Mouse (Mus musculus) gastrocnemius, postnatal 25 days (tissue): ENCODE measurements around the gene Zfp668. TPM values are rescaled to one million over a fixed set of nuclear protein-coding genes. Genes with fewer than 3 reads are reported as not detected.
A peak's percentile ranks its signal among the peaks of the same experiment; 100 is the strongest.
"Not testable (repeated sequence)": the region's sequence is repeated elsewhere in the genome, so short reads cannot be mapped to it uniquely, and the experiment has no call there.

Experiments
- DNase-seq: peaks from one replicate; pipeline ENCODE4 v3.0.0; 2022
- total RNA-seq, 2 experiments: library from RNA; stranded (reverse); gene quantifications; 1 replicate in 1 of 2; 2 replicates in 1 of 2; pipeline ENCODE4 v1.2.3; 2021

The Zfp668 gene
- total RNA-seq, 2 experiments from 2014 or later, result 2.8 to 4.5 TPM

DNA sequence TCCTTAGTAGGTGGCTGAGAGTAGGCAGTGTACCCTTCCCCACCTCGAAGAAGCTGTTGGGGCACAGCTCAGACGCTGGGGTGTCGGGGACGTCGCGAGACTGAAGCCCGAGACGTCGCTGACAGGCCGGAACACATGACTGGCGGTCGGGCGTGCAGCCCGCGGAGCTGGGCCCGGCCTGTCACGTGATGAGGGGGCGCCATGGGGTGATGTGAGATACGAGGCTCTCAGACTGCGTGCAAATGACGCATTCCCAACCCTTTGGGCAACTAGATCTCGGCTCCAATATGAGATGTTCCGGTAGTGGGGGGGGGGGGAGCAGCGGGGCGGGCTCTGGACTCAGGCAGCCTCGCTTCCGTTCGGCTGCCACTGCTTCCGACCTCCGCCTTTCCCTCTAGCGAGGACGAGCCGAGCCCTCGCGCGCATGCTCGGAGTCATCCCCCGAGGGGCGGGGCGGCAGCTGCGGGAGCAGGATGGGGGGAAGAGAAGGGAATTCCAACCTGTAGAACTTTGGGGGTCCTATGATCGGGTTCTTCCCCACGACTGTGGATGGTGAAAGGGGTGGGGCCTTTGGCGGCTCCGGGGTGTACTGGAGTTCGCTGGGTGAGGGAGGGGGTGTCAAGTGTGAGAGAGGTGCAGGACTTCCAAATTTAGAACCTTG, 35.2 kb downstream of the Zfp668 start:
- DNase-seq, result peak; percentile 95

DNA sequence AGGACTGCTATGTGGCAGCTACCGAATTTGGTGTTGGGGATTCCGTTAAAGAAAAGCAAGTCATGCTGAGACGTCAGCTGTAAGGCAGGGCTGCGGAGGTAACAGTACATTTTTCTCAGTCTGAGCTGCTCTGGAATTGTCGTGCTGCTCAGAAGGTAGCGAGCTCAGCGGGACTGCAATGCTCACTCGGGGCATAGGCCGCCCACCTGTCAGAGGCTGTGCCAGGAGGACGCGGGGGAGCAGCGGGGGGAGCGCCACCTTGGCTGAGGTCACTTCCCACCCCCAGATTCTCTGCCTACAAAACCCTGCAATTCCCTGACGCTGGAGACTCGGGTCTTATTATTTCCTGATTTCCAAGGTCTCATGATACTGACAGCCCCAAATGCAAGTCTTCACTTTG, 35.7 kb downstream of the Zfp668 start:
- peak; percentile 65 for DNase-seq

DNA sequence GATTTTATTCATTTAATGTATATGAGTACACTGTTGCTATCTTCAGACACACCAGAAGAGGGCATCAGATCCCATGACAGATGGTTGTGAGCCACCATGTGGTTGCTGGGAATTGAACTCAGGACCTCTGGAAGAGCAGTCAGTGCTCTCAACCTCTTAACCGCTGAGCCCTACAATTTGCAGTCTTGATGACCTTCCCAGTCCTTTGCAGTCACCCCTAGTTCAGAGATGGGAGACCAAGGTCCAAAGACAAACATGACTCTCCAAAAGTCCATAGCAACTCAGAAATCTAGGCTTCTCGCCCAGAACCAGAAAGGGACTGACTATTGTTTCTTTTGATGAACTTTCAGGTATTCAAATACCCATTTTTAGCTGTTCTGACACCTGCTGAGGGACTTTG, 36.6 kb downstream of the Zfp668 start:
- not testable (repeated sequence) for DNase-seq

DNA sequence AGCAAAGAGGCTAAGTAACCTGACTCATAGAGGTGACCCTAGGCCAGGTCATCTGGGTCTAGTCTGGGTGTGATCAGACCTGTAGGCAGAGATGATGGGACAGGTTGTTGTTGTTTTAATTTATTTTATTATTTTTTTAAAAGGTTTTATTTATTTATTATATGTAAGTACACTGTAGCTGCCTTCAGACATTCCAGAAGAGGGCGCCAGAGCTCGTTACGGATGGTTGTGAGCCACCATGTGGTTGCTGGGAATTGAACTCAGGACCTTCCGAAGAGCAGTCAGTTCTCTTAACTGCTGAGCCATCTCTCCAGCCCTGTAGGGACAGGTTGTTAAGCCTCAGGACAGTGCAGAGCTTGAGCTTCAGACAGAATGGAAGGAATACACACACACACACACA, 38.8 kb downstream of the Zfp668 start:
- not testable (repeated sequence) for DNase-seq

DNA sequence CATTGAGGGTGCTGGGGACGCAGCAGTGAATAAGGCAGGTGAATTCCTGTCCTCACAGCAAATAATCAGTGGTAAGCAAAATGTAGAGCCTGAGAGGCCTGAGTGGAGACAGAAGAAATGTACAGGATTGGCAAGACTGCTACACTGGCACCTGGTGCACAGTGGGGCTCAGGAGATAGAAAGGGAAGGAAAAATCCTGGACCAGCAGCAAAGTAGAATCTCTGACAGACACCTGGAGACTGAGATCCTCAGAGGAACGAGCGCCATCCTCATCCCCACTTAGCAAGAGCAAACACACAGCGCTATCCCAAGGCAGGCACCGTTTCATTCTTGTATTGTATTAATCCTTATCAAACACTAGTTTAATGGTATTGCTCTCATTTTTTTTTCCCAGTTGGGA, 39.2 kb downstream of the Zfp668 start:
- no peak for DNase-seq

DNA sequence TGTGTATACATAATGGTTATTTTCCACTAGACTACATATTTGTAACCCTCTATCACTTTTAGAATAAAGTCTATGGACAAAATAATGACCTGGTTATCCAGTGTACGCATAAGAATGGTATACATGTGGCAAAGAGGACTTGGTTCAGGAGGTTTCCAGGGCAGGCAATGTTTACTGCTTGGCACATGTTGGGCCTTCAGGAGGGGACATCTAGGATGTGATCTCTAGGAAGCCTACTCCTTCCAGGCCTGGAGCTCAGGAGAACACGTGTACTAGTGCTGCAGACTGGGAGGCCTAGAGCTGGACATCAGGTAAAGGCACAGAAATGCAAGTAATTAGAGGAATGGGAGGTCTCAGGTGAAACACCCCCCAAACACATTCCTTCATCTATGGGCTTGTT, 41.1 kb downstream of the Zfp668 start:
- no peak for DNase-seq

DNA sequence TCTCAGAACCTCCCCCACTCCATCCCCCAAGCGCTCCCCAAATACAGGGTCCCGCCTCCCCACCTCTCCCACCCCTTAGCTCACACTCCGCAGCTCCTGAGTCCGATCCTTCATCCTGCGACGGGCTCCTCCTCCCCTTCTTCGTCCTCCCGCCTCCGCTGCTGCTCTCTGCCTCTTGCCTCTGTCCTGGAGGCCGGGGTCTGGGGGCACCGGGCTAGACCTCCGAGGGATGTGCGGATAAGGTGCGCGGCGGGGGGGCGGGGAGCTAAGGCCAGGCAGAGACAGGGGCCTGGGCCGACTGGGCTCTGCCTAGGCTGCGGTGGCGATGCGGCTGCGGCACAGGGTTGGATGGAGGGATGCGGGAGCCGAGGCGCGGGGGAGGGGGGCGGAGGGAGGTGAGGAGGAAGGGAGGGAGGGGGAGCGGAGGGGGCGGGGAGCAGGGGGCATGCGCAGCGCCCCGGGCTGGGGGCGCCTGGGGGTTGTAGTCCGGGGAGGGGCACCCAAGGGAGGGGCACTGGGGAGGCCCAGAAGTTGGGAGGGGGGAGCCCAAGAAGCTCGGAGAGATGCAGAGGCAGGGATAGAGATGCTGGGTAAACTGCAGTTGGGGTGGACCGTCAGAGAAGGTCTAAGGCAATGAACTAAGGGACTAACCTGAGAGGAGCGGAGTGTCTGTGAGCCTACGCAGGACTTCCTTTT, 52.3 kb downstream of the Zfp668 start, which contains the start of the genes Stx4a and Stx1b:
Stx4a (plus strand) TSS at position 119 of the 696 bp plus-strand sequence.
Stx1b (minus strand) TSS at position 374 of the 696 bp plus-strand sequence.
- DNase-seq, result peak; percentile 39

DNA sequence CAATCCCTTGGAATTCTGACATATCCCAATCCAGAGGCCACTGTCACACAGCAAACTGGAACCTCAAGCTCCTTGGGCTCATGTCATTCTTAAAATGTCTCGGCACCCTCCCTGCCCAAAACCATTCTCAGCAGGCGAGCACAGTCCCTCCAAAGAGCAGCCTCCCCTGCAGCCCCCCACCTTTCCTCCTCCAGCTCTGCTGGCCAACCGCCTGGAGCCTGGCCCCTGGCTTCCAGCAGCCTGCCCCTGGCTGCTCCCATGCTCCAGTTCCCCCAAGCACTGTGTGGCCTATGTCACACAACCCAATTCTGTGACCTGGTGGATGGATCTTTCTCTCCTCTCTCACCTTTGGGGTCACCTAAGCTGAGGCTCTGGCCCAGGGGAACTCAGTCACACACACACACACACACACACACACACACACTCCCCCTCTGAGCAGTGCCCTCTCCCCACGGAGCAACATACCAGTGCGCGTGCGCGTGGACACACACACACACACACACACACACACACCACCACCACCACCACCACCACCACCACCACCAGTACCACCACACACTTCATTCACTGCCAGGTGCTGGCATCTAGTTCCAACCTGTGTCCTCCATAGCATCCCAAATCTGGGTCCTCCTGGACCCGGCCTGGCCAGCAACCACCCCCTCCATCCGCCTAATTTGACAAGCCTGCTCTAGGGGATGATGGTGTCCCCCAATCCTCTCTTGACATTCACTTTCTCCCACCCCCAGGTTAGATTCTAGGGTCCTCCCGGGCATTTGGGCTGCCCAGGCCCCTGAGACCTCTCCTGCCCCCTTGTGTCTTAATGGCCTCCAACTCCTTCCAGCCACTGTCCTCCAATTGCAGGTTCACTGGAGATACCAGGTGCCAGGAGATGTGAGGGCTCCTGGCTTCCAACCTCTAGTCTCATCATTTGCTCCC, 53.1 kb downstream of the Zfp668 start:
- no peak for DNase-seq

DNA sequence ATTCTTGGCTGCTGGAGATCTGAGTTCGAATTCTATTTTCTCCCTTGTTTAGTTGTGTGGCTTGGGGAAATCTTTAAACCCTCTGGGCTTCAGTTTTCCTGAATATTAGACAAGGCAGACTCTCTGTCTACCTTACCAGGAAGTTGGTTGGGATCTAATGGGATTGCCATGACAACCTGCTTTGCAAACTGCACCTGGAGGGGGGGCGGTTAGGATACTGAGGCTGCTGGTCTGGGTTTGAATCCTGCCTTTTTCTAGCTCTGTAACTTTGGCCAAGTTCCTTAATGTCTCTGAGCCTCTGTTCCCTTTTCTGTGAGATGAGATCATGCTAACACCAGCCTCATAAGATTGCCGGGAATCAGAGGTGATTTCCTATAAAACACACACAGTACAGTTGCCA, 54.1 kb downstream of the Zfp668 start:
- no peak for DNase-seq

DNA sequence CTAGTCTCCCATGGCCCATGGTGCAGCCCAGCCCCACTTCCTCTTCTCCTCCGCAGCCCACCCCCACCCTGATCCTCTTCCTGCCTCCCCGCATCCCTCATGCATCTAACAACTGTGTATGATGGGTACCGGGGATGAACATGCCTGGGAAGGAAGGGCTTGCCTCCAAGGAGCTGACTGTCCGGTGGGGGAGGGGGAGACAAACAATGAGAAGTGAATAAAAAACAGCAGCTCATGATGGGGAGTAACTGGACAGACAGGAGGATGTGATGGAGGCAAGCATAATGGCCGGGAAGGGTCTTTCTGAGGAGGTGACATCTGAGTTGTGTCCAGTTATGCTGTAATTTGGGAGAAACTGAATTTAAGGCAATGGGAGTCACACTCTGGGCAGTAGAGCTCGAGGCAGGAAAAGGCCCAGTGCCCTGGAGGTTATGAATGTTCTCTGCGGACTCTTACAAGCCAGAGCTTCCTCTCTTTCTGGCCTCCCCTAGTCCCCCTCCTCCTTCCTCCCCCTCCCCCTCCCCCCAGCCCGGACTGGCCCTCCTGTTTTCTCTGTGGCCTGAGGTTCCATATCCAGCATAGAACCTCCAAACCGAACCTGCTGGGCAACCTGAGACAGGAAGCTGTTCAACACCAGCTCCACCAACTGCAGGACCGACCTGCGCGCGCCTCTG, 55.7 kb downstream of the Zfp668 start:
- no peak for DNase-seq

DNA sequence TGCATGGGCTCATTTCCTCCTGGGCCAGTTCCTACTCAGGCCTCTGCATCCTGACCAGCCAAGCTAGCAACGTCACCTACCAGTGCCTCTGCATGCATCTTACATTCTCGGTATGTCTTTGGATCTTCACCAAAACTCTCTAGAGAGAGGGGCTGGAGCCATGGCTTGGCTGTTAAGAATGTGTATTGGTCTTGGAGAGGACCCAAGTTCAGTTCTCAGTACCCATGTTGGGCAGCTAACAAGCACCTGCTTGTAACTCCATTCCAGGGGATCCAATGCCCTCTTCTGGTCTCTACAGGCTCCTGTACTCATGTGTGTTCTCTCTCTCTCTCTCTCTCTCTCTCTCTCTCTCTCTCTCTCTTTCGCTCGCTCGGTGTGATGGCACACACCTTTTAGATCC, 58.9 kb downstream of the Zfp668 start:
- DNase-seq, result no peak

DNA sequence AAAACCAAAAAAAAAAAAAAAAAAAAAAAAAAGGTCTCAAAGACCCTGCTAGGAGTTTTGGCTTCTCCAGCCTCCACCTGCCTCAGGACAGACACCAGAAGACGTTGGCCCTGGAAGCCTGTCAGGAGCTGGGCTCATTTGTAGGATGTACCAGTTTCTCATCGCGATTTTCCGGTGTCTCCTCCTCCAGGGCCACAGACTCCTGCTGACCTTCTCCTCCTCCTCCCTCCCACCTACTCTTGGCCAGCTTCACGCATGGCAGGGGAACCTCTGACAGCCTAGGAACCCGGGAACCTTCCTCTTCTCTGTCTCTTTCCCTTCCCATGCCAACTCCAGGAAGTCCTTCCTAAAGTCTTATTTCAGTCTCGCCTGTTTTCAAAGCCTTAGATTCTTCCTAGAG, 59.6 kb downstream of the Zfp668 start:
- DNase-seq, result no peak

DNA sequence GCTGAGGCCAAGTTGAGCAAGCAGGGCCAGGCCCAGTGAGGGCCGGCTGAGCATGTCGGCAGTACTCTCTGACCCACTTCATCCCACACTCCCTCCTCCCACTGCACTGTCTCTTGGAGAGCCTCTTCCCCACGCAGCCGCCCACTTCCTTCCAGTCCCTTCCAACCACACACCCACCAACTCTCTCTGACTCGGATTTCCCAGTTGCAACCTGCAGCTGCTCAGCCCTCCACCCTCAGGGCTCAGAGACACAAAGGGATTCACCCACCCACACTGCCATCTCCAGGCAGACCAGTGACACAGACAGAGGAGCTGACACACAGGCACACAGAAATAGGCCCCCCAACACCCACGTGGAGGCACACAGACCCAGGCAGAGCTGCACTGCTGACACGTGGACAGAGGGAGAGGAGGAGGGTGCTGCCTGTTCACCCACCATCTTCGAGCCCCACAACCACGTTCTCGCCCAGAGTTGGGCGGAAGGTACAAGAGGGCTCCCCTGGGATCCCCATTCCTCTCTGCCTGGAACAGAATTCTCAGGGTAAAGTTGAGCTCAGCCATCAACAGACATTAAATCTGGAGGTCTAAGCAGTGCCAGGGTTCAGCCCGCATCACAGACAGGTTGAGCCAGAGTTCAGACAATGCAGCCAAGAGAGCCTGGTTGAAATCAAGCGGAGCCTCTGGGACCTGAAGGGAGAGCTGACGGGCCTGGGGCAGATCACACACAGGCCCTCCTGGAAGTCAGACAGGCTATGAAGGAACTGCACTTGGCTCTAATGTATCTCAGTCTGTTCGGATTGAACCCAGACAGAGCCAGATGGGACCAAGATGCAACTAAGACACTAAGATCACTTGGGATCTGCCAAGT, 60.4 kb downstream of the Zfp668 start:
- DNase-seq, result peak; percentile 79

DNA sequence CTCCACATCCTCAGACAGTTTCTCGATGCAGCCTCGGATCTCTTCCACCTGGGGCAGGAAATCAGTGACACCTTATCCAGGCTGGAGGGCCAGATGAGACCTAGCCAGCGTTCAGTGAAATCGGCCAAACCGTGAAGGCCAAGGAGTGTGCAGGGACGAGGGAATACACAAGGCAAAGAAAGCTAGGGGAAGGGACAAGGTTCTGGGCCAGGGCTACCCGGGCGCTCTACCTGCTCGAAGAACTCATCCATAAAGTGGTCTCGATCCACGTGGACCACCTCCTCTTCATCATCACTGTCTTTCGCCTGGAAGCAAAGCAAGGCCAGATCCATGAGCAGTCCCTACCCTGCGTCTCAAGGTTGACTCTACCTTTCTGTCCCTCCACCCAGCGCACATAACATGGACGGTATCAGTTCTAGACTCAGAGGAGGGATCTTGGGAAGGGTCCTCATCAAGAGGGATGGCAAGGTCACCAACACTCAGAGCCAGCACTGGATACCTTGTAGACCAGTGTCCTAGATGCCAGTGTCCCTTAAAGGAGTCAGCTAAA, 61.4 kb downstream of the Zfp668 start:
- DNase-seq, result no peak

DNA sequence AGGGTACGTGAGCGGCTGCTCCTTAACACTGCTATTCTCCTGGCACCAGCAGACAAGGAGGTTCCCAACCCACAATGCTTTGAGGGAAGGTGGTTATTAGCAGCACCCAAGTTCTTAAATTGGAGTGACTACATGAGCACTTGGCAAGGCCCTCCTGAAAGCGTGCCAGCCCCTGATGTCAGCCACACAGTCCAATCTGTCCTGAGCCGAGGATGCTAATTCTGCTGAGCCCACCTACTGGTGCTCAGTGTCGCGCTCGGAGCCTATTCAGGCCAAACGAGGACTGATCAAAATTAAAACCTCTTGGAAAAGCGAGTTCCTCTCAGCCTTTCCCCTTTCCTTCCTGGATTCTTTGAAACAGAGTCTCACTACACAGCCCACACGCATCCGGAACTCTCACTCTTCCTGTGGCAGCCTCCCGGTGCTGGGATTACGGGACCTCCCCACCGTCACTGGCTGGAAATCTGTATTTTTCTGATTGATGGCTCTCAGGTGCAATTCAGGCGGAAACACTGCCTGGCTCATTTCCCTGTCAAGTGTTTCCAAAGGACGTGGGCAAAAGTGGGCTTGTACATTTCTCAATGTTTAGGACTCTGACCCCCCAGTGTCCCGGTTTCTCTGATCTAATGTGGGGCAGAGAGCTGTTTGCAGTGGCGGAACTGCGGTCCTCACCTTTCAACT, 62.2 kb downstream of the Zfp668 start:
- peak; percentile 79 for DNase-seq

DNA sequence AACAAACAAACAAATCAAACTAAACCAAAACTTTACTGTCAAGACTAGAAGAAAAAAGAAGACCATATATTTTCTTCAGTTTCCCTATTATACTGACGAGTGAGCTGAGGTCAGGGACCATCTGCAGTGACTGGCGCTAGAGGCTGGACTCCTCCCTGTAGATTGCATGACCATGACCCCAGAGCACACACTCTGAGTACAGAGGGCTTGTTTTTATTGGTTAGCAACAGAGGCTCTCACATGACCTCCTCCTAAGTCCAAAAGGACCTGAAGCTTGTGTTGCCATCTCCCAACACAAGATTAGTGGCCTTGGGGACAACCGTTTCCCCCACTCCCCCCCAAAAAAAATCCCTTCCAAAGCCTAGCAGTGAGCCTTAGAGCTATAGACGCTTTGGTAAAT, 62.8 kb downstream of the Zfp668 start:
- no peak for DNase-seq
